Mouse (Mus musculus) ovary, adult 10 weeks (tissue): Measurements from ENCODE around the gene Tchhl1. TPM values are rescaled to one million over a fixed set of nuclear protein-coding genes. Genes with fewer than 3 reads are reported as not detected.

ENCODE experiments used
- polyA plus RNA-seq: library from polyadenylated mRNA; stranded (reverse); fragments of 350-450 nt; fragmentation: Illumina TruSeq; extraction: RNeasy Lipid Tissue Mini Kit (QIAGEN cat#74804); gene quantifications from one replicate; pipeline ENCODE4 v1.2.3, GENCODE M21; 2014

Gene Tchhl1
- not detected for polyA plus RNA-seq

DNA sequence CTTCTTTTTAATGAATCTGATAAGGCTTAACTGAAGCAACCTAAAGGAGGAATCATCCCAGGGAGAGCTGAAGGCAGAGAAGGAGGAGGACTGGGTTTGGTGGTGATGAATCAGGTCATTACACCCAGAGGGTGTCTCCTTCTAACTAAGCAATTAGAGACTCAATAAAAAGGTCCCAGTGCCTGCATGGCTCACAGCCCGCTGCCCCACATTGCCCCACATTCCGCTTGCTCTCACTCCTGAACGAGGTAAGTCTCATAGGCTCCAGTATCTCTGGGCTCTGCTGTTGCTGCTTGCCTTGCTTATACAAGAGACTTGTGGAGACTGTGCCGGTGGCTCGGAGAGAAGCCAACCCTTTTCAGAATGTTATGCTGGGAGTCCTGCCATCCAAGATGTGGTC is at the start of gene Tchhl1:
Gene Tchhl1 (plus strand): TSS at position 194 of the 400 bp plus-strand sequence.

DNA sequence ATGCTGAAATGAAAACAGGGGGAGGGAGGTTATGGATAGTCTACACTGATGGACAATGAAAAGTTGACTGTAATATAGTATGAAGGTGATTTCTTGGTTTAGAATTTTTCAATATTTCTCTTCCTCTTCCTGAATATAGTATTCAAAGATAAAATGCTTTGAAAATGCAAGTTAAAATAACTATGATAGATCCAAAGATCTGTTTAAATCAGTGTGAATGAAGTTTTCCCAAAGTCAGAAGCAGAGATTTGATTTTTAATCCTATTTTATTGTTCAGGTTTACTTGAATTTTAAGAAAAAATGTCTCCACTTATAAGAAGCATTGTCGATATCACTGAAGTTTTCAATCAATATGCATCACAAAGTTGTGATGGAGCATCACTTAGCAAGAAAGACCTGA is 26.5 kb upstream of the Tchhl1 start, which contains the start of gene Tchh:
Gene Tchh (plus strand): TSS at position 301 of the 400 bp plus-strand sequence.

DNA sequence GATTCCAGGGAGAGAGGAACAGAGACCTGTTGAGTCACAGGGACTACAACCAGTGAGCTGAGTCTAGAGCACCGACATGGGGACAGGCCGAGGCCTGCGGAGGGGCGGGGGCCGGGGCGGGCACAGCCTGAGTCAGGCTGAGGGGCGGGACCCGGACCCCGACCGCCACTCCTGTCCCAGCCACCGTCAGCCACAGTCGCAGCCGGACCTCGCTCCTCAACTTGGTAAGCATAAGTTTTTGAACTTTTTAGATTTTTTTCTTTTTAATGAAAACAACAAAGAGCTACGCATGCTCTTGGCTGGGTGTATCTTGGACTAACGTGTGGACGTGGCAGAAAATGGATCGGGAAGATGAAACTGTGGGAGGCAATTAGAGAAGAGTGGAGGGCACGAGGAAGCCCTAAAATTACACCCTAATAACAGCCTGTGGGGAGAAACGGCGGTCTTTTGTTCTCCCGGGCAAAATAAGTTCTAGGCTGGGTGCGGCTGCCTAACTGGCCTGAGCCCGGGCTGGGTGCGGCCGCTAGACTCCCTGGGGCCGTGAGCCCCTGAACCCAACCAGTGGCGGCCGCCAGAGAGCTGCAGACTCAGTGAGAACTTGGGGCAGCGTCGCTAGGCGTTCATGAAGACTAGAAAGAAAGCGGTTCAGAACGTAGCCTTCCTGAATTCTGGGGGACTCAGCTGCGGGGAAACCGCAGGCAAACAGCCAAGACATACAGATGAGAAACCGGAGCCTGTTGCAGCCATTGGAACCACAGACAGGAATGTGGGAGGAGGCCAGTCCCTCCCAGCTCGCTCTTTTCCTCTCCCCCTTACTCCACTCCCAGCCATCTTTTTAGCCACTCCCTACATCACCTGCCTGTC is 52.0 kb downstream of the Tchhl1 start, which contains the start of gene S100a11:
Gene S100a11 (plus strand): TSS at position 159 of the 864 bp plus-strand sequence.

Other genes starting within 250 kb of the Tchhl1 start
- gene Flg, start 195.2 kb upstream of the Tchhl1 start, polyA plus RNA-seq, result not detected
- not detected for gene Hrnr, start 149.0 kb upstream of the Tchhl1 start, polyA plus RNA-seq
- not detected for gene Rptn, start 75.1 kb upstream of the Tchhl1 start, polyA plus RNA-seq
- gene Tchh, start 26.4 kb upstream of the Tchhl1 start, polyA plus RNA-seq, result 0.66 TPM
- 296 TPM for gene S100a11, start 51.7 kb downstream of the Tchhl1 start, polyA plus RNA-seq
- 72.1 TPM for gene S100a10, start 86.3 kb downstream of the Tchhl1 start, polyA plus RNA-seq
- gene Tdpoz2, start 183.9 kb downstream of the Tchhl1 start, polyA plus RNA-seq, result not detected
- gene Tdpoz1, start 207.6 kb downstream of the Tchhl1 start, polyA plus RNA-seq, result not detected
- not detected for gene Gm37596, start 224.3 kb downstream of the Tchhl1 start, polyA plus RNA-seq